In genomic region chr1:92880101-92880500, GRCm38 (mm10) we compare ENCODE assay signal across 19 mouse cellular contexts. TPM values are rescaled to one million over a fixed set of nuclear protein-coding genes. Genes with fewer than 3 reads are reported as not detected.
"Had no signal": no experiment of that assay in that cellular context is flagged by ENCODE, and none has a peak within 500 bp of the region (broad histone marks: within the 10 kb centered on the region; RNA-seq: fewer than 3 reads in every experiment).

No protein-coding gene starts in this region.

- H3K4me3 ChIP-seq: midbrain, embryonic 10.5 days; midbrain, embryonic 12.5 days; neural tube, embryonic 13.5 days; neural tube, embryonic 15.5 days had no signal

- DNase-seq: lung, adult 18-20 months; lung, embryonic 14.5 days; lung, postnatal 10 days; lung, postnatal 4 days; midbrain, embryonic 14.5 days; retina, postnatal 1 day; right cerebral cortex, adult 18-20 months; right cerebral cortex, postnatal 25 days; right cerebral cortex, postnatal 4 days; spleen, adult 18-20 months; thymus, adult 18-20 months; thymus, postnatal 14 days; thymus, postnatal 36 days had no signal

- H3K9me3 ChIP-seq: midbrain, embryonic 10.5 days; midbrain, embryonic 12.5 days; neural tube, embryonic 13.5 days; neural tube, embryonic 15.5 days had no signal

- ATAC-seq: midbrain, embryonic 16.5 days had no signal

- H3K27me3 ChIP-seq: midbrain, embryonic 12.5 days; neural tube, embryonic 13.5 days; neural tube, embryonic 15.5 days had no signal

- H3K36me3 ChIP-seq: midbrain, embryonic 10.5 days; midbrain, embryonic 12.5 days; neural tube, embryonic 13.5 days; neural tube, embryonic 15.5 days had no signal

- H3K9ac ChIP-seq: lung, embryonic 14.5 days; midbrain, embryonic 12.5 days; neural tube, embryonic 13.5 days; neural tube, embryonic 15.5 days had no signal

- H3K27ac ChIP-seq: midbrain, embryonic 10.5 days; midbrain, embryonic 12.5 days; neural tube, embryonic 13.5 days; neural tube, embryonic 15.5 days had no signal

- H3K4me2 ChIP-seq: lung, embryonic 14.5 days; midbrain, embryonic 12.5 days; neural tube, embryonic 13.5 days; neural tube, embryonic 15.5 days had no signal

- H3K4me1 ChIP-seq: midbrain, embryonic 10.5 days; midbrain, embryonic 12.5 days; neural tube, embryonic 13.5 days; neural tube, embryonic 15.5 days had no signal

RNA-seq across cellular contexts. Expression of gene Ankmy1, which starts 22.6 kb away (rescaled TPM):
- polyA plus RNA-seq: small intestine, adult 2 months had no signal
